In the genomic region with DNA sequence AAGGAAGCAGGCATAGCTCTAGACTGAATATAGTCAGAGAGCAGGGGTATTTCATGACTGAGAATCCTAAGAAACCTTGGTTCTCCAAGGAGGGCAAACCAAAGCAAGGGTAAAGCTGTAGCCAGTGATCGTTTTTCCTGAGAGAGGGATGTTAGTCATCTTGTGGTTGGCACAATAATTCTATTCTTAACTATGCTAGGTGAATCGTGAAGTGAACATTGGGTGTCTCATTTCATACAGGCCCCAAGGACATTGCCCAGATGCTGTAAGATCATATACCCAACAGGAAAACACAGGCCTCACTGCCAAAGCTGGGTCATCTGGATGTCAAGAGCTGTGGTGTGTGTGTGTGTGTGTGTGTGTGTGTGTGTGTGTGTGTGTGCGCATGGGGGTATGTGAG, we compare ENCODE assay signal across 23 mouse cellular contexts. TPM values are rescaled to one million over a fixed set of nuclear protein-coding genes. Genes with fewer than 3 reads are reported as not detected.
DNase-seq lines count a peak whose midpoint lies in the region; ATAC-seq and TF ChIP-seq lines count a peak whose summit lies in the region.
"Had no signal": no experiment of that assay in that cellular context is flagged by ENCODE, and none has a peak within 500 bp of the region (broad histone marks: within the 10 kb centered on the region; RNA-seq: fewer than 3 reads in every experiment).

No protein-coding gene starts in this region.

- no peaks in the 10 kb centered on the region for H3K27me3 ChIP-seq in embryonic facial prominence, embryonic 12.5 days
- no peaks in the 10 kb centered on the region for H3K27me3 ChIP-seq in embryonic facial prominence, embryonic 10.5 days (replicated peaks; ENCODE audit: low read depth, poor library complexity, severe bottlenecking)
- no peaks in the 10 kb centered on the region for H3K27me3 ChIP-seq in myocyte (ENCODE audit: control insufficient read depth, insufficient read depth, insufficient read length)
- H3K27me3 ChIP-seq: CH12.LX; forebrain, embryonic 13.5 days; forebrain, embryonic 15.5 days had no signal

- no peak overlapping the region for H3K27ac ChIP-seq in embryonic facial prominence, embryonic 12.5 days
- H3K27ac ChIP-seq in embryonic facial prominence, embryonic 10.5 days (replicated peaks) = no peak overlapping the region
- H3K27ac ChIP-seq: forebrain, embryonic 13.5 days; forebrain, embryonic 15.5 days had no signal

- H3K4me3 ChIP-seq in embryonic facial prominence, embryonic 12.5 days = no peak overlapping the region
- H3K4me3 ChIP-seq in embryonic facial prominence, embryonic 10.5 days = no peak overlapping the region
- no peak overlapping the region for H3K4me3 ChIP-seq in myocyte
- H3K4me3 ChIP-seq: forebrain, embryonic 13.5 days; forebrain, embryonic 15.5 days had no signal

- 71% methylated on average over 3 of the region's 3 CpGs for WGBS in embryonic facial prominence, embryonic 12.5 days
- 78% methylated on average over 3 of the region's 3 CpGs for WGBS in embryonic facial prominence, embryonic 10.5 days

- ATAC-seq in embryonic facial prominence, embryonic 12.5 days (ENCODE audit: insufficient number of reproducible peaks, insufficient read depth, low FRiP score, low TSS enrichment) = peak; percentile 15; the same call in 1 of the 2 replicates
- ATAC-seq: activated CD4-positive, CD25-positive, alpha-beta regulatory T cell, adult 4 months; CD4-positive, CD25-positive, alpha-beta regulatory T cell, adult 4 months; forebrain, embryonic 13.5 days; forebrain, embryonic 15.5 days; forebrain, postnatal 0 days had no signal

- H3K4me1 ChIP-seq in embryonic facial prominence, embryonic 12.5 days = no peaks in the 10 kb centered on the region
- peaks cover 4% of the 10 kb centered on the region; the same call in 1 of the 2 replicates for H3K4me1 ChIP-seq in embryonic facial prominence, embryonic 10.5 days
- H3K4me1 ChIP-seq: forebrain, embryonic 13.5 days; forebrain, embryonic 15.5 days had no signal

- no peaks in the 10 kb centered on the region for H3K36me3 ChIP-seq in embryonic facial prominence, embryonic 12.5 days
- H3K36me3 ChIP-seq in embryonic facial prominence, embryonic 10.5 days (replicated peaks) = no peaks in the 10 kb centered on the region
- H3K36me3 ChIP-seq in myocyte (ENCODE audit: control insufficient read depth, insufficient read depth) = no peaks in the 10 kb centered on the region
- H3K36me3 ChIP-seq: forebrain, embryonic 15.5 days; G1E had no signal

- no peak overlapping the region for H3K4me2 ChIP-seq in embryonic facial prominence, embryonic 12.5 days (replicated peaks)
- H3K4me2 ChIP-seq in myocyte (ENCODE audit: low read depth) = peak overlapping the region; percentile 39
- H3K4me2 ChIP-seq: forebrain, embryonic 13.5 days; forebrain, embryonic 15.5 days had no signal

- H3ac ChIP-seq in myocyte (ENCODE audit: control insufficient read depth, insufficient read length) = no peak overlapping the region

- H3K9ac ChIP-seq in embryonic facial prominence, embryonic 12.5 days = peak overlapping the region; percentile 36
- H3K9ac ChIP-seq: forebrain, embryonic 13.5 days; forebrain, embryonic 15.5 days; forebrain, postnatal 0 days had no signal

- H3K79me2 ChIP-seq in myocyte (ENCODE audit: control insufficient read depth, insufficient read depth) = no peaks in the 10 kb centered on the region

- DNase-seq in embryonic facial prominence, embryonic 10.5 days (ENCODE audit: low spot score) = no peak
- DNase-seq in 3T3-L1 (ENCODE audit: low read depth, low spot score) (peak; percentile 61), NIH3T3 (ENCODE audit: low read depth) (peak; percentile 22)
- no peak for DNase-seq in adrenal gland, adult 18-20 months (ENCODE audit: low spot score in 2 of 2)
- DNase-seq in c-Kit-positive CD71-positive TER-119-positive erythroid progenitor cells, embryonic 14.5 days (ENCODE audit: low spot score) = no peak
- DNase-seq: adrenal gland, adult 2 months; adrenal gland, postnatal 10 days; adrenal gland, postnatal 25 days; B cell, adult 2 months; cerebellum, adult 11-12 months; cerebellum, adult 2 months; cerebellum, adult 9-10 months; cerebellum, postnatal 10 days; cerebellum, postnatal 25 days; forebrain, postnatal 0 days had no signal

- H3K9me3 ChIP-seq in embryonic facial prominence, embryonic 12.5 days = no peaks in the 10 kb centered on the region
- no peaks in the 10 kb centered on the region for H3K9me3 ChIP-seq in embryonic facial prominence, embryonic 10.5 days
- H3K9me3 ChIP-seq: forebrain, embryonic 13.5 days; forebrain, embryonic 15.5 days; G1E had no signal

- TF ChIP-seq POLR2A in myocyte (IDR thresholded peaks at IDR 0.05; ENCODE audit: insufficient read length, low read depth) = no peak

TF ChIP-seq in myocyte, 11 proteins besides CTCF, POLR2A, EP300 and RAD21:
- TF ChIP-seq TCF12 (IDR thresholded peaks at IDR 0.05; ENCODE audit: insufficient read depth, poor library complexity, severe bottlenecking) (no peak), MYOG (IDR thresholded peaks at IDR 0.05; ENCODE audit: control insufficient read depth in 1 of 3, insufficient read depth in 1 of 3, insufficient read length in 2 of 3, low read depth in 2 of 3) (peak in 1 of 3 experiments; percentile 19), MYOD1 (IDR thresholded peaks at IDR 0.05; ENCODE audit: control insufficient read depth in 1 of 3, insufficient read length in 2 of 3, low read depth in 2 of 3) (peak in 1 of 3 experiments; percentile 38)

RNA-seq across cellular contexts. Expression of a gene that starts 30.6 kb away (rescaled TPM):
- 310 and 311 TPM in 2 replicates for polyA plus RNA-seq in embryonic facial prominence, embryonic 12.5 days (2016; fragmentation: Nextera tagmentation; extraction: Ambion mirVana)
- 364 and 380 TPM in 2 replicates for polyA plus RNA-seq in embryonic facial prominence, embryonic 10.5 days (2016; fragmentation: Nextera tagmentation; extraction: Ambion mirVana)
- 177 TPM for polyA plus RNA-seq in myocyte (2012; fragmentation: generic; extraction: Trizol)
- total RNA-seq in adrenal gland, adult 18-20 months (2021) = 100 to 1,000 TPM; 123 to 155 TPM

RNA-seq across cellular contexts. Expression of a gene that starts 43.8 kb away (rescaled TPM):
- 331 and 336 TPM in 2 replicates for polyA plus RNA-seq in embryonic facial prominence, embryonic 12.5 days (2016; fragmentation: Nextera tagmentation; extraction: Ambion mirVana)
- 439 and 441 TPM in 2 replicates for polyA plus RNA-seq in embryonic facial prominence, embryonic 10.5 days (2016; fragmentation: Nextera tagmentation; extraction: Ambion mirVana)
- polyA plus RNA-seq in myocyte (2012; fragmentation: generic; extraction: Trizol) = 157 TPM
- total RNA-seq in adrenal gland, adult 18-20 months (2021) = 100 to 1,000 TPM; 138 to 139 TPM

RNA-seq across cellular contexts. Expression of a gene that starts 54.2 kb away (rescaled TPM):
- polyA plus RNA-seq in embryonic facial prominence, embryonic 12.5 days (2016; fragmentation: Nextera tagmentation; extraction: Ambion mirVana) = 70.7 and 73.2 TPM in 2 replicates
- polyA plus RNA-seq in embryonic facial prominence, embryonic 10.5 days (2016; fragmentation: Nextera tagmentation; extraction: Ambion mirVana) = 36.1 and 46.7 TPM in 2 replicates
- polyA plus RNA-seq in myocyte (2012; fragmentation: generic; extraction: Trizol) = 27.5 TPM
- total RNA-seq in adrenal gland, adult 18-20 months (2021) = 10 to 100 TPM; 11.1 to 20.0 TPM

Comparison
In these comparisons a context has a peak if more than half of its experiments do, and no peak if none do; other contexts are left out.
1. DNase-seq: peak in 3T3-L1 (single experiment) and NIH3T3 (single experiment); none in embryonic facial prominence, embryonic 10.5 days (single experiment), adrenal gland, adult 18-20 months (0 of 2) and c-Kit-positive CD71-positive TER-119-positive erythroid progenitor cells, embryonic 14.5 days (single experiment).